18 mouse cellular contexts compared by ENCODE assay signal in genomic region chr4:84001645-84002044, GRCm38 (mm10).
DNase-seq lines count a peak whose midpoint lies in the region; ATAC-seq and TF ChIP-seq lines count a peak whose summit lies in the region.
"Had no signal": no experiment of that assay in that cellular context is flagged by ENCODE, and none has a peak within 500 bp of the region (broad histone marks: within the 10 kb centered on the region; RNA-seq: fewer than 3 reads in every experiment).

No protein-coding gene starts in this region.

- no peaks in the 10 kb centered on the region for H3K27me3 ChIP-seq in hindbrain, postnatal 0 days (ENCODE audit: insufficient read depth, low read length)
- no peaks in the 10 kb centered on the region for H3K27me3 ChIP-seq in hindbrain, embryonic 11.5 days (ENCODE audit: control insufficient read depth, insufficient read depth, low read length)
- no peaks in the 10 kb centered on the region for H3K27me3 ChIP-seq in neural tube, embryonic 14.5 days (ENCODE audit: control insufficient read depth, insufficient read depth, low read length)
- no peaks in the 10 kb centered on the region for H3K27me3 ChIP-seq in neural tube, embryonic 15.5 days (replicated peaks)
- no peaks in the 10 kb centered on the region for H3K27me3 ChIP-seq in limb, embryonic 14.5 days (ENCODE audit: control insufficient read depth, insufficient read depth, low read length)
- H3K27me3 ChIP-seq in stomach, embryonic 16.5 days (ENCODE audit: control insufficient read depth, insufficient read depth, low read length) = no peaks in the 10 kb centered on the region
- H3K27me3 ChIP-seq: embryonic facial prominence, embryonic 15.5 days; forebrain, embryonic 13.5 days; liver, embryonic 15.5 days had no signal

- H3K4me1 ChIP-seq in hindbrain, postnatal 0 days (ENCODE audit: insufficient read depth, low read length) = no peaks in the 10 kb centered on the region
- H3K4me1 ChIP-seq in hindbrain, embryonic 11.5 days (replicated peaks; ENCODE audit: control insufficient read depth, insufficient read depth, low read length) = no peaks in the 10 kb centered on the region
- peaks cover 10% of the 10 kb centered on the region; the same call in 1 of the 2 replicates for H3K4me1 ChIP-seq in neural tube, embryonic 14.5 days (ENCODE audit: control insufficient read depth, insufficient read depth, low read length)
- H3K4me1 ChIP-seq in neural tube, embryonic 15.5 days = peaks cover 11% of the 10 kb centered on the region
- peaks cover 38% of the 10 kb centered on the region for H3K4me1 ChIP-seq in limb, embryonic 14.5 days (ENCODE audit: control insufficient read depth, insufficient read depth, low read length)
- H3K4me1 ChIP-seq in stomach, embryonic 16.5 days (ENCODE audit: control insufficient read depth, insufficient read depth, low read length) = no peaks in the 10 kb centered on the region
- H3K4me1 ChIP-seq: liver, embryonic 15.5 days had no signal

- no peak overlapping the region for H3K4me2 ChIP-seq in hindbrain, postnatal 0 days (ENCODE audit: low read depth, low read length)
- H3K4me2 ChIP-seq in hindbrain, embryonic 11.5 days (replicated peaks; ENCODE audit: low read depth, low read length) = no peak overlapping the region
- no peak overlapping the region for H3K4me2 ChIP-seq in neural tube, embryonic 14.5 days (ENCODE audit: low read depth, low read length)
- H3K4me2 ChIP-seq in neural tube, embryonic 15.5 days = no peak overlapping the region
- no peak overlapping the region for H3K4me2 ChIP-seq in limb, embryonic 14.5 days (replicated peaks; ENCODE audit: low read depth, low read length, severe bottlenecking)
- no peak overlapping the region for H3K4me2 ChIP-seq in stomach, embryonic 16.5 days (ENCODE audit: low read depth, low read length)
- H3K4me2 ChIP-seq: embryonic facial prominence, embryonic 15.5 days; forebrain, embryonic 13.5 days; liver, embryonic 15.5 days had no signal

- DNase-seq in hindbrain, postnatal 0 days (ENCODE audit: low spot score) = no peak
- DNase-seq in hindbrain, embryonic 11.5 days (ENCODE audit: low spot score) = no peak
- DNase-seq in limb, embryonic 14.5 days (ENCODE audit: low spot score) = no peak
- DNase-seq in right cerebral cortex, postnatal 4 days = no peak
- no peak for DNase-seq in adrenal gland, postnatal 14 days
- DNase-seq: B cell, adult 2 months; cerebellum, adult 11 months; gastrocnemius, adult 2 months; heart, postnatal 10 days; kidney, postnatal 25 days; layer of hippocampus, postnatal 36 days; lung, postnatal 14 days had no signal

- peak; percentile 21; the same call in 1 of the 2 replicates for ATAC-seq in hindbrain, postnatal 0 days
- ATAC-seq in hindbrain, embryonic 11.5 days (ENCODE audit: low FRiP score) = no peak
- ATAC-seq in neural tube, embryonic 14.5 days (ENCODE audit: low read depth) = peak; percentile 50; the same call in 1 of the 2 replicates
- ATAC-seq in neural tube, embryonic 15.5 days (ENCODE audit: low FRiP score) = no peak
- no peak for ATAC-seq in limb, embryonic 14.5 days (ENCODE audit: low FRiP score, low read depth)
- peak; percentile 53; the same call in 1 of the 2 replicates for ATAC-seq in stomach, embryonic 16.5 days (ENCODE audit: insufficient read depth, low FRiP score)
- ATAC-seq: forebrain, embryonic 13.5 days had no signal

- no peak overlapping the region for H3K9ac ChIP-seq in hindbrain, postnatal 0 days (replicated peaks; ENCODE audit: low read length)
- no peak overlapping the region for H3K9ac ChIP-seq in hindbrain, embryonic 11.5 days (ENCODE audit: low read depth, low read length)
- H3K9ac ChIP-seq in neural tube, embryonic 14.5 days (replicated peaks; ENCODE audit: low read depth, low read length) = no peak overlapping the region
- H3K9ac ChIP-seq in neural tube, embryonic 15.5 days (replicated peaks) = no peak overlapping the region
- H3K9ac ChIP-seq in limb, embryonic 14.5 days (ENCODE audit: low read depth, low read length, severe bottlenecking) = no peak overlapping the region
- no peak overlapping the region for H3K9ac ChIP-seq in stomach, embryonic 16.5 days (ENCODE audit: low read length)
- H3K9ac ChIP-seq: embryonic facial prominence, embryonic 15.5 days; forebrain, embryonic 13.5 days; liver, embryonic 15.5 days had no signal

- no peak for TF ChIP-seq POLR2A in limb, embryonic 14.5 days (IDR thresholded peaks at IDR 0.05; ENCODE audit: borderline replicate concordance, extremely low read depth, insufficient read depth, insufficient read length)

- H3K27ac ChIP-seq in hindbrain, postnatal 0 days = no peak overlapping the region
- no peak overlapping the region for H3K27ac ChIP-seq in hindbrain, embryonic 11.5 days (ENCODE audit: low read depth, low read length)
- no peak overlapping the region for H3K27ac ChIP-seq in neural tube, embryonic 14.5 days (ENCODE audit: low read depth, low read length)
- H3K27ac ChIP-seq in neural tube, embryonic 15.5 days (replicated peaks) = no peak overlapping the region
- H3K27ac ChIP-seq in limb, embryonic 14.5 days (replicated peaks; ENCODE audit: low read depth, low read length) = peak overlapping the region; percentile 33; the same call in 1 of the 2 replicates
- no peak overlapping the region for H3K27ac ChIP-seq in stomach, embryonic 16.5 days (ENCODE audit: low read length)
- H3K27ac ChIP-seq: embryonic facial prominence, embryonic 15.5 days; forebrain, embryonic 13.5 days; gastrocnemius, adult 2 months; liver, embryonic 15.5 days had no signal

- no peaks in the 10 kb centered on the region for H3K9me3 ChIP-seq in hindbrain, postnatal 0 days (ENCODE audit: low read length)
- H3K9me3 ChIP-seq in hindbrain, embryonic 11.5 days (ENCODE audit: control insufficient read depth, low read length) = no peaks in the 10 kb centered on the region
- no peaks in the 10 kb centered on the region for H3K9me3 ChIP-seq in neural tube, embryonic 14.5 days (ENCODE audit: control insufficient read depth, low read length)
- H3K9me3 ChIP-seq in neural tube, embryonic 15.5 days (replicated peaks) = no peaks in the 10 kb centered on the region
- no peaks in the 10 kb centered on the region for H3K9me3 ChIP-seq in limb, embryonic 14.5 days (ENCODE audit: control insufficient read depth, low read length)
- H3K9me3 ChIP-seq in stomach, embryonic 16.5 days (replicated peaks; ENCODE audit: control insufficient read depth, low read length) = no peaks in the 10 kb centered on the region
- H3K9me3 ChIP-seq: embryonic facial prominence, embryonic 15.5 days; forebrain, embryonic 13.5 days; liver, embryonic 15.5 days had no signal

- H3K36me3 ChIP-seq in hindbrain, postnatal 0 days (ENCODE audit: insufficient read depth, low read length) = no peaks in the 10 kb centered on the region
- no peaks in the 10 kb centered on the region for H3K36me3 ChIP-seq in hindbrain, embryonic 11.5 days (ENCODE audit: control insufficient read depth, insufficient read depth, low read length)
- H3K36me3 ChIP-seq in neural tube, embryonic 14.5 days (ENCODE audit: control insufficient read depth, insufficient read depth, low read length) = no peaks in the 10 kb centered on the region
- H3K36me3 ChIP-seq in neural tube, embryonic 15.5 days = no peaks in the 10 kb centered on the region
- no peaks in the 10 kb centered on the region for H3K36me3 ChIP-seq in limb, embryonic 14.5 days (ENCODE audit: control insufficient read depth, insufficient read depth, low read length)
- no peaks in the 10 kb centered on the region for H3K36me3 ChIP-seq in stomach, embryonic 16.5 days (ENCODE audit: control insufficient read depth, insufficient read depth, low read length)
- H3K36me3 ChIP-seq: embryonic facial prominence, embryonic 15.5 days; liver, embryonic 15.5 days had no signal

- 76% methylated on average over 7 of the region's 7 CpGs for WGBS in hindbrain, postnatal 0 days
- WGBS in hindbrain, embryonic 11.5 days = 84% methylated on average over 7 of the region's 7 CpGs
- WGBS in neural tube, embryonic 14.5 days = 57% methylated on average over 7 of the region's 7 CpGs
- 64% methylated on average over 7 of the region's 7 CpGs for WGBS in neural tube, embryonic 15.5 days
- WGBS in limb, embryonic 14.5 days = 53% methylated on average over 7 of the region's 7 CpGs
- 65% methylated on average over 7 of the region's 7 CpGs for WGBS in stomach, embryonic 16.5 days

- H3K4me3 ChIP-seq in hindbrain, postnatal 0 days (ENCODE audit: low read length) = no peak overlapping the region
- no peak overlapping the region for H3K4me3 ChIP-seq in hindbrain, embryonic 11.5 days (ENCODE audit: low read depth, low read length)
- no peak overlapping the region for H3K4me3 ChIP-seq in neural tube, embryonic 14.5 days (ENCODE audit: low read depth, low read length)
- H3K4me3 ChIP-seq in neural tube, embryonic 15.5 days (replicated peaks) = no peak overlapping the region
- H3K4me3 ChIP-seq in limb, embryonic 14.5 days (replicated peaks; ENCODE audit: low read length) = no peak overlapping the region
- no peak overlapping the region for H3K4me3 ChIP-seq in stomach, embryonic 16.5 days (replicated peaks; ENCODE audit: low read length)
- H3K4me3 ChIP-seq: embryonic facial prominence, embryonic 15.5 days; forebrain, embryonic 13.5 days; gastrocnemius, adult 2 months; liver, embryonic 15.5 days had no signal

- no peak for TF ChIP-seq CTCF in hindbrain, postnatal 0 days (IDR thresholded peaks at IDR 0.05; ENCODE audit: low read depth)

Comparison
In these comparisons a context has a peak if more than half of its experiments do, and no peak if none do; other contexts are left out.
1. ATAC-seq: peak in hindbrain, postnatal 0 days (single experiment), neural tube, embryonic 14.5 days (single experiment) and stomach, embryonic 16.5 days (single experiment); none in hindbrain, embryonic 11.5 days (single experiment), neural tube, embryonic 15.5 days (single experiment) and limb, embryonic 14.5 days (single experiment).